Mouse (Mus musculus) kidney, adult 2 months (tissue): ENCODE measurements around the gene Phtf2. TPM values are rescaled to one million over a fixed set of nuclear protein-coding genes. Genes with fewer than 3 reads are reported as not detected.
"Not testable (repeated sequence)": the region's sequence is repeated elsewhere in the genome, so short reads cannot be mapped to it uniquely, and the experiment has no call there.

Source experiments
- DNase-seq: peaks from one replicate; pipeline ENCODE4 v3.0.0; 2021
- H3K27ac ChIP-seq: fragments of 200-500 bp; 2 replicates; pipeline ENCODE4 v1.5.1; 2012; ENCODE audit warnings: low read depth, low read length, control low read depth, inconsistent platforms; ENCODE audit not compliant: insufficient read depth
- H3K27me3 ChIP-seq: fragments of 200-500 bp; replicated peaks from 2 replicates; pipeline ENCODE4 v1.6.1; 2012; ENCODE audit warnings: mild to moderate bottlenecking, moderate library complexity, low read length, inconsistent platforms; ENCODE audit not compliant: control insufficient read depth, insufficient read depth
- H3K36me3 ChIP-seq: fragments of 200-500 bp; 2 replicates; pipeline ENCODE4 v1.6.1; 2012; ENCODE audit warnings: mild to moderate bottlenecking, moderate library complexity, low read length, inconsistent platforms; ENCODE audit not compliant: control insufficient read depth, insufficient read depth
- H3K4me1 ChIP-seq: fragments of 200-500 bp; 2 replicates; pipeline ENCODE4 v1.6.1; 2011; ENCODE audit warnings: low read length; ENCODE audit not compliant: control insufficient read depth, insufficient read depth
- H3K4me3 ChIP-seq: fragments of 200-500 bp; 2 replicates; pipeline ENCODE4 v1.5.1; 2011; ENCODE audit warnings: mild to moderate bottlenecking, low read depth, low read length, control low read depth; ENCODE audit not compliant: insufficient read depth
- CTCF ChIP-seq: fragments of 200-500 bp; conservative IDR thresholded peaks from 2 replicates; pipeline ENCODE4 v1.5.1; 2011; ENCODE audit warnings: low read depth, mild to moderate bottlenecking, control low read depth, low read length, moderate library complexity, mixed read lengths; ENCODE audit not compliant: insufficient read depth, insufficient read length
- POLR2A ChIP-seq: fragments of 200-500 bp; IDR thresholded peaks from one replicate; pipeline ENCODE4 v1.6.1; 2011; ENCODE audit warnings: low read depth, low read length, control low read depth
- WGBS: fragments of 180-500 bp; shearing (Covaris S2); methylation state at CpG from one replicate; pipeline ENCODE4 v1.1.7; 2018; 5-methylcytosine and 5-hydroxymethylcytosine counted together
- polyA plus RNA-seq: library from polyadenylated mRNA; depleted of rRNA; stranded (reverse); fragments of >200 nt; gene quantifications from 2 replicates; pipeline ENCODE4 v1.2.3, GENCODE M21; 2012; rRNA removed

Gene Phtf2
- polyA plus RNA-seq, 1 experiment, result 4.0 TPM

- DNase-seq, result peak; percentile 10
- H3K27ac ChIP-seq, result no peak overlapping the region
These were observed 161.6 kb downstream of the Phtf2 start for GRCm38 (mm10) chr5:20720201-20720900.

GRCm38 (mm10) chr5:20715980-20716379, 165.9 kb downstream of the Phtf2 start:
- DNase-seq, H3K4me1 ChIP-seq, H3K27me3 ChIP-seq, H3K4me3 ChIP-seq, H3K27ac ChIP-seq, H3K36me3 ChIP-seq: not testable (repeated sequence)
- 94% methylated on average over 6 of the region's 6 CpGs for WGBS

More at GRCm38 (mm10) chr5:20720201-20720900, 161.6 kb downstream of the Phtf2 start:
- 65% methylated on average over 4 of the region's 4 CpGs for WGBS
- no peak for TF ChIP-seq CTCF
- TF ChIP-seq POLR2A, result no peak
- Histone ChIP-seq H3K4me3 (no peak overlapping the region), H3K36me3 (no peaks in the 10 kb centered on the region), H3K4me1 (no peaks in the 10 kb centered on the region), H3K27me3 (no peaks in the 10 kb centered on the region; the same call in 1 of the 2 replicates)

- H3K27me3 ChIP-seq, H3K27ac ChIP-seq, H3K36me3 ChIP-seq, H3K4me1 ChIP-seq, H3K4me3 ChIP-seq, DNase-seq: not testable (repeated sequence)
- WGBS, result 81% methylated on average over 1 of the region's 1 CpGs
These were observed 167.3 kb downstream of the Phtf2 start for GRCm38 (mm10) chr5:20714619-20715018.

GRCm38 (mm10) chr5:20710845-20711244, 171.1 kb downstream of the Phtf2 start:
- not testable (repeated sequence) for H3K36me3 ChIP-seq, H3K27ac ChIP-seq, H3K27me3 ChIP-seq, H3K4me3 ChIP-seq, H3K4me1 ChIP-seq, DNase-seq
- WGBS, result 81% methylated on average over 6 of the region's 6 CpGs

Other genes with a start within 250 kb of the Phtf2 start
- gene Tmem60, start 67 bp upstream of the Phtf2 start, polyA plus RNA-seq, result 13.8 and 20.5 TPM in 2 replicates
- 3.2 and 3.9 TPM in 2 replicates for gene Rsbn1l, start 74.3 kb upstream of the Phtf2 start, polyA plus RNA-seq
- 32.3 and 35.9 TPM in 2 replicates for gene Ptpn12, start 173.8 kb upstream of the Phtf2 start, polyA plus RNA-seq